Mouse (Mus musculus) ovary, postnatal 10 days (tissue): ENCODE data around the gene Hmcn2.

ENCODE experiments used
- DNase-seq: peaks from one replicate; pipeline ENCODE4 v3.0.0; 2022; ENCODE audit warnings: low spot score

Hmcn2 gene

GRCm38 (mm10) chr2:31382952-31383351 lies 68.7 kb downstream of the Hmcn2 start:
- DNase-seq = no peak

DNA sequence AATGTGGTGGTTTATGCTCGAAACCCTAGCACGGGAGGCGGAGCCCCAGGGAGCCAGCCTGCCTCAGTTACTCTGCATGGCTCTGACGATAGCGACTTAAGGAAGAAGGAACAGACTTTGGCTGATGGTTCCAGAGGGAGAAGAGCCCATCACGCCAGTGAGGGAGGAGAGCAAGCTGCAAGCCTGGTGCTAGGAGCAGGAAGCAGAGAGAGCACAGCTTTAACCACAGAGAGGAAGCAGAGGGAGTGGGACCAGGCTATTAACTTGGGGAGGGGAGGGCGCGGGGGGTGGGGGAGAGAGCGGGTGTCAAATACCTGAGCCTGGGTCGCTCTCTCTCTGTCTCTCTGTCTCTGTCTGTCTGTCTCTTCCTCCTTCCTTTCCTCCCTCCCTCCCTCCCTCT lies 102.8 kb downstream of the Hmcn2 start:
- DNase-seq = no peak

DNA sequence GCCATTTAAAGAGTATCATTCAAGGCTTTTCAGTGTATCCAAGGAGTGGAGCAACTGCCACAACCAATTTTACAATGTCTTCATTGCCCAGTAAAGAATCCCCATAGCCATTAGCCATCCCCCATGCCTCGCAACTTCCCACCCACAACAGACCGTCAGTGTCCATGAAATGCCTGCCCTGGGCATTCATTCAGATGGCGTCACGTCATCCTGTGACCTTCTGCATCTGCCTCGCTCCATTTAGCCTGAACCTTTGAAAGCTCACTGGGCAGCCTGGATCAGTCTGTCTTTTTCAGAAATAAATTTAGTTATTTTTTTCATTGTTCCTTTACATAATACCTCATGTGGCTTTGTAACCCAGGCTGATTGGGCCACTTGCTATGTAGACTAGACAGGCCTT lies 103.8 kb downstream of the Hmcn2 start:
- no peak for DNase-seq

DNA sequence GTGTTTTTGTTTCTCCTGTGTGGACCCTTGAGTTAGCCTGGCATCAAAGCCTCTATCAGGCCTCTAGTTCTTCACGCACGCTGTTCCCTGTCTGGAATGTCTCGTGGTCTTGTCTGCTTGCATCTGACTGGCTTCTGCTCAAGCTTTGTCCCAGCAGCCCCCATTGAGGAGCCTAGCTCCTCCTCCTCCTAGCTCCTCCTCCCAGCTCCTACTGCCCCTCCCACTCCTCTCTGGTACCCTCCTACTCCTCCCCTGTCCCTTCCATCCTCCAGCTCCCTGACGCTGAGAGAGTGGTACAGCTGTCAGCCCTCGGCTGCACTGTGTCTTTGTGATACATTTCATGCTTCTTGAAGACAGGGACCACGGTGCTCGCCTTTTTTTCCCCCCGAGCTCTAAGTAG lies 104.4 kb downstream of the Hmcn2 start:
- DNase-seq = no peak

GRCm38 (mm10) chr2:31420914-31421313 lies 106.7 kb downstream of the Hmcn2 start:
- DNase-seq = no peak

GRCm38 (mm10) chr2:31422576-31422975 lies 108.4 kb downstream of the Hmcn2 start:
- DNase-seq = no peak

GRCm38 (mm10) chr2:31431477-31431876 lies 117.3 kb downstream of the Hmcn2 start:
- DNase-seq = no peak

- DNase-seq = no peak
Measured at GRCm38 (mm10) chr2:31434746-31435145, 120.5 kb downstream of the Hmcn2 start.

DNA sequence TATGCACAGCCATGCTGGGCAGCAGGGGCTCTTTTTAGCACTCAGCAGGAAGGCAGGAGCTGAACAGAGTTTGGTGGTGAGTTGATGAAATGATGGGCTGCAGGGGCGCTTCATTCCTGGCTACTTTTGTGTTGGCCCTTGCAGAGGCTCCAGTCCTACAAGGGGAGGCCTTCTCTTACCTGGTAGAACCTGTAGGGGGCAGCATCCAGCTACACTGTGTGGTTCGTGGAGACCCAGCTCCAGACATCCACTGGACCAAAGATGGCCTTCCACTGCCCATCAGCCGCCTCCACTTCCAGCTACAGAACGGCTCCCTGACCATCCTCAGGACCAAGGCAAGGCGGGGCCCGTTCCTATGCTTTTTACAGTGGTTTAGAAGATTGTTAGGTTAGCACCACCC lies 121.4 kb downstream of the Hmcn2 start:
- no peak for DNase-seq

DNA sequence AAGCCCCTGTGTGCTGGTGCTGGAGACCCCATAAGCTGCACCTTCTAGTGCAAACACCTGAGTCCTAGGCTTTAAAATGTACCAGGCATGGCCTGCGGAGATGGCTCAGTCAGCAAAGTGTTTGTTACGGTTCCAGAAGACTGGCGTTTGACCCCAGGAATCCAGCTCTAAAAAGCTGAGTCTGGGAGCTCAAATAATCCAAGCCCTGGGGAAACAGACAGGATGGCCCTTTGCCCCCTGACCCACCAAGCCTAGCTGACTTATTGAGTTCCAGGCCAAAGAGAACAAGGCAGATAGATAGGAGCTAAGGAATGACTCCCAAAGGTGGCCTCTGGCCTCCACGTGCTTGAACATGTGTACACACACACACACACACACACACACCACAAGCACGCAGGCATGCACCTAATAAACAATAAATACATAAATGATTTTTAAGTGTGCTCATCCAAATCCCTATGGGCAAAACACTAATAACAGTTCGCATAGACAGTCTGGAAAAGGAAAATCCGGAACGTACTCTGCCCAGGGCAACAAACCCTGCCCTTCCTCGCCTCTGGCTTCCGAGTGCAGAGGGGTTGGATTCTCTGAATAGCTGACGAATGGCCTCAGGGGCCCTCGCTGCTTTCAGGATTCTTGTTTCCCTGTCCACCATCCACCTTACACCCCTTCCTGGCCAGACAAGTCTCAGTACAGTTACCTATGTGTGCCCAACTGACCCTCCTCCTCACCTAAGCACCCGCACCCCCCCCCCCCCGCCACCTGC lies 123.4 kb downstream of the Hmcn2 start:
- DNase-seq = no peak

- DNase-seq = no peak
Measured at GRCm38 (mm10) chr2:31439576-31439975, 125.4 kb downstream of the Hmcn2 start.

- DNase-seq = no peak
Measured at GRCm38 (mm10) chr2:31442480-31443160, 128.4 kb downstream of the Hmcn2 start.

DNA sequence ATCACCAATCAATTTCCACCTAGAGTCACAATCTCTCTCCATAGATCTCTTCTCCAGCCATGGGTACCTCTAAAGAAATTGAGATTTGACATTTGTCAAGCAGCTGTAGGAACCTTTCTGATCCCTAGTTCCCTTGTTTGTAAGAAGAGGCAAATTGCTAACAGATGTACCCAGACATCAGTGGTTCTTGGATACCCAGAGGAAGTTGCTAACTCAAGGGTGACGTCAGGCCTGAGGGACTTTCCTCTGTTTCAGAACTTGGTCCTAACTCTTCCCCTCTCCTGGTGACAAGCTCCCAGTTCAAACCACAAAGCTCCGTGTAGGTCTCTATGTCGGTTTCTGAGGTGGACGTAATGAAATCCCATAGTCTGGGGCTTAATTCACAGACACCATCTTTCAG lies 131.8 kb downstream of the Hmcn2 start:
- DNase-seq = no peak

- no peak for DNase-seq
Measured at GRCm38 (mm10) chr2:31446456-31446855, 132.2 kb downstream of the Hmcn2 start.

- no peak for DNase-seq
Measured at GRCm38 (mm10) chr2:31447536-31447935, 133.3 kb downstream of the Hmcn2 start.

GRCm38 (mm10) chr2:31448756-31449440 lies 134.7 kb downstream of the Hmcn2 start:
- DNase-seq = no peak

DNA sequence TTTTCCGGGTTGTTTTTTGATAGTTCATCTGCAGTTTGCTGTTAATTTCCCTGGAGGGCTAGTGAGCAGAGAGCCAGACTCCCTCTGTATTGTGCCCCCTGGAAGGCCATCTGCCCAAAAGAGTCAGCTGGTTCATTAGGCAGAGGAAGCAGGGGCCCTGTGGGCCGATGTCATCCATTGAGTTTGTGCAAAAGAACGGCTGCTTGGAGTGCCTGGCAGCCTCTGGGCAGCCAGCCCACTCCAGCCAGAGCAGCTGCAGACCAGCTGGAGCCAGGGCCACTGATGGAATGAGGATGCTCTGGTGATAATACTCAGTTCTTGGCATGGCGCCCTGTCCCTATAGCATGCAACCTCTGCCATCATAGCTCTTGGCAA lies 135.2 kb downstream of the Hmcn2 start:
- DNase-seq = no peak

- DNase-seq = no peak
Measured at GRCm38 (mm10) chr2:31449902-31450301, 135.7 kb downstream of the Hmcn2 start.

- DNase-seq = no peak
Measured at GRCm38 (mm10) chr2:31450661-31451060, 136.4 kb downstream of the Hmcn2 start.

DNA sequence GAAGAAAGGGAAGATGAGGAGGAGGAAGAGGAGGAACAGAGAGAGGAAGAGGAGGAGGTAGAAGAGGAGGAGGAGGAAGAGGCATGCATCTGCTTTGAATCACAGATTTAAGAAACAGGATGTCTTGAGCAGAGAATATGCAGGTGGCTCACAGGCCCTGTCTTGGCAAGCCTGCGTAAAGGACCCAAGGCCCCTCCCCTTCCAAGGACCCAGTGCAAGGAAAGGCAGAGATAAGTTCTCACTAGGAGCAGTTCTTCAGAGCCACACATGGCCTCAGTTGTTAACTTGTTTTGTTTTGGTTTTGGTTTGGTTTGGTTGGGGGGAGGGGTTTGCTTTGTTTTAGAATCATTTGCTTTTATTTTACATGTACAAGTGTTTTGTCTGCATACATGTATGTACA lies 137.3 kb downstream of the Hmcn2 start:
- no peak for DNase-seq

GRCm38 (mm10) chr2:31453011-31453410 lies 138.8 kb downstream of the Hmcn2 start:
- no peak for DNase-seq

- no peak for DNase-seq
Measured at GRCm38 (mm10) chr2:31453559-31454177, 139.5 kb downstream of the Hmcn2 start.

GRCm38 (mm10) chr2:31454280-31454679 lies 140.1 kb downstream of the Hmcn2 start:
- no peak for DNase-seq
